Mouse (Mus musculus): ENCODE data around the gene Mtmr12.

GRCm38 (mm10) chr15:12319889-12320288, 115.1 kb downstream of the Mtmr12 start:
- no peak for TF ChIP-seq CTCF (IDR thresholded peaks at IDR 0.05; ENCODE audit: borderline replicate concordance, control insufficient read depth, extremely low read depth, insufficient read depth, low read length, poor library complexity)
- TF ChIP-seq POLR2A (IDR thresholded peaks at IDR 0.05; ENCODE audit: control insufficient read depth, extremely low read depth, insufficient read depth, low read length, poor library complexity), result no peak
